Mouse (Mus musculus) megakaryocyte-erythroid progenitor cell, adult 5-6 weeks (primary cell): ENCODE data around the gene Anapc2. TPM values are rescaled to one million over a fixed set of nuclear protein-coding genes. Genes with fewer than 3 reads are reported as not detected.

Experiments used
- ATAC-seq: replicated peaks from 2 replicates; pipeline ENCODE4 v1.8.0; 2016; ENCODE audit warnings: mild to moderate bottlenecking, inconsistent platforms; ENCODE audit not compliant: severe bottlenecking, poor library complexity, low FRiP score, low TSS enrichment
- total RNA-seq, 2 experiments: library from RNA; stranded (forward) in 1 of 2; stranded (reverse) in 1 of 2; fragments of 200-1000, 215-1000 nt in 1 of 2; fragments of >200 nt in 1 of 2; fragmentation: Nextera tagmentation in 1 of 2; gene quantifications; 2 replicates each; pipeline ENCODE4 v1.2.3; 2014 to 2017

Anapc2 gene
- total RNA-seq, 2 experiments from 2014 or later, result 39.0 to 56.6 TPM

DNA sequence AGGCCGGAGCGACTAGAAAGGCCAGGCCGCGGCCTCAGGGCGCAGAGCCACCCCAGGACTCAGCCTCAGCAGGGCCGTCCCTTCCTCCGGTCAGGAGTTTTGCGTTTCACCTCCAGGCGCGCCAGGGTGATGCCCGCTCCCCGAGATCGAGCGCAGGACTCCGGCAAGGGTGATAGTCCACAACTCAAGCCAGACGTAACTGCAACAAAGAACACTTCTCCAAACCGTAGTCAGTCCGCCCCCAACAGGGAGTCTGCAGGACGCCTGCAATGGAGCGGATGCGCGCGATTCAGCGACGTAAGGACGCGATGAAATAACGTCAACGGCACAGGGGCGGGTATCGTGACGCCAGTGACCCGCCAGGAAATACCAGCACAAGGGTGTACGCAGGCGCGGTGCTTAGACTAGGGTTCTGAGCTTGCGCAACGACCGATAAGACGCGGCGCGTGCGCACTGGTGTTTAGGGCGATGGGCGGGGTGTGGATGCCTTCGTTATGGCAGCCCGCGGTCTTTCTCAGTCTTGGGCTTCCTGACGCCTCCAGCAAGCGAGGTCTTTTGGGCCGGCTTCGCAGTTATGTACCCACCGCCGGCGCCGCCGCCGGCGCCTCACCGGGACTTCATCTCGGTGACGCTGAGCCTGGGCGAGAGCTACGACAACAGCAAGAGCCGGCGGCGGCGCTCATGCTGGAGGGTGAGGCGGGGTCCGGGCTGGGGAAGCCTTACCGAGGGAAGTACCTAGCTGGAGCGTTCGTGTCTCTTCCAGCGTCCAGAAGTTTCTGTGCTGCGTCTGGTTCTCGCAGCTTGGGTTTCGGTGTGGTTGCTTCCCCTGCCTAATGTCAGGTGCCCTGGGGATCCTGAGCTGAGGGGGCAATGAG lies 60.2 kb downstream of the Anapc2 start, which contains the start of gene Man1b1:
Gene Man1b1 (plus strand): TSS at position 53 of the 875 bp plus-strand sequence.
- peak; percentile 97 for ATAC-seq

DNA sequence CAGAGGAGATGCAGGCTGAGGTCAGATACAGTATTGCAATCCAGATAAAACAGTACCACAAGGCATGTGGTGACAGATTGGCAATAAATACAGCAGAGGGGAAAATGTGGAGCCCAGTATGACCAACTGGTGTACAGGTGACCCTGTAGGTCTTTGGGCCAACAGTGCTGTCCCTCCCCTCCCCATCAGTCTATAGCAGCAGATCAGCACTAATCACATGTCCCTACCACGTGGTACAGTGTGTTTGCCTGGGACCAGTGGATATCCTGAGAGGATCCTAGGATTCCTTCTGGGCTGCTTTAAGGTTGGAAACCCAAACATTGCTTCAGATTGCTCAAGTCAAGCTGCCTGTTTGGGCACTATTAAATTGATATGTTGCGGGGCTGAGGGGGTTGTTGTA lies 61.3 kb downstream of the Anapc2 start:
- ATAC-seq, result 0 out of 2 replicates have a peak, but pooled peaks have one; percentile 6

Other genes with a start within 250 kb of the Anapc2 start
Only the 30 nearest of the 34 such genes appear.
- gene Entpd8, start 192.2 kb upstream of the Anapc2 start, total RNA-seq (2014; fragmentation: Nextera tagmentation), result not detected in 2 replicates
- not detected in 2 replicates for gene Entpd8, start 192.2 kb upstream of the Anapc2 start, total RNA-seq (2017)
- gene Noxa1, start 177.3 kb upstream of the Anapc2 start, total RNA-seq (2014; fragmentation: Nextera tagmentation), result not detected in 2 replicates
- 1.1 TPM in 1 of 2 replicates, not detected in the other for gene Noxa1, start 177.3 kb upstream of the Anapc2 start, total RNA-seq (2017)
- gene Nrarp, start 91.7 kb upstream of the Anapc2 start, total RNA-seq (2014; fragmentation: Nextera tagmentation), result 3.5 and 4.6 TPM in 2 replicates
- 1.3 and 2.4 TPM in 2 replicates for gene Nrarp, start 91.7 kb upstream of the Anapc2 start, total RNA-seq (2017)
- gene Tor4a, start 75.6 kb upstream of the Anapc2 start, total RNA-seq (2014; fragmentation: Nextera tagmentation), result 12.6 and 13.0 TPM in 2 replicates
- gene Tor4a, start 75.6 kb upstream of the Anapc2 start, total RNA-seq (2017), result 8.0 and 11.8 TPM in 2 replicates
- 50.8 and 67.6 TPM in 2 replicates for gene Nelfb, start 61.0 kb upstream of the Anapc2 start, total RNA-seq (2014; fragmentation: Nextera tagmentation)
- gene Nelfb, start 61.0 kb upstream of the Anapc2 start, total RNA-seq (2017), result 26.4 and 28.2 TPM in 2 replicates
- gene Stpg3, start 57.8 kb upstream of the Anapc2 start, total RNA-seq (2014; fragmentation: Nextera tagmentation), result not detected in 2 replicates
- 3.2 TPM in 1 of 2 replicates, not detected in the other for gene Stpg3, start 57.8 kb upstream of the Anapc2 start, total RNA-seq (2017)
- gene Fam166a, start 53.7 kb upstream of the Anapc2 start, total RNA-seq (2014; fragmentation: Nextera tagmentation), result not detected in 2 replicates
- not detected in 2 replicates for gene Fam166a, start 53.7 kb upstream of the Anapc2 start, total RNA-seq (2017)
- gene Tubb4b, start 47.8 kb upstream of the Anapc2 start, total RNA-seq (2014; fragmentation: Nextera tagmentation), result 712 and 769 TPM in 2 replicates
- 718 and 785 TPM in 2 replicates for gene Tubb4b, start 47.8 kb upstream of the Anapc2 start, total RNA-seq (2017)
- gene Slc34a3, start 38.1 kb upstream of the Anapc2 start, total RNA-seq (2014; fragmentation: Nextera tagmentation), result not detected in 2 replicates
- not detected in 2 replicates for gene Slc34a3, start 38.1 kb upstream of the Anapc2 start, total RNA-seq (2017)
- gene Rnf224, start 35.7 kb upstream of the Anapc2 start, total RNA-seq (2014; fragmentation: Nextera tagmentation), result not detected in 2 replicates
- not detected in 2 replicates for gene Rnf224, start 35.7 kb upstream of the Anapc2 start, total RNA-seq (2017)
- 1.6 and 10.2 TPM in 2 replicates for gene Rnf208, start 30.2 kb upstream of the Anapc2 start, total RNA-seq (2014; fragmentation: Nextera tagmentation)
- gene Rnf208, start 30.2 kb upstream of the Anapc2 start, total RNA-seq (2017), result 0.72 TPM in 1 of 2 replicates, not detected in the other
- gene Cysrt1, start 30.0 kb upstream of the Anapc2 start, total RNA-seq (2014; fragmentation: Nextera tagmentation), result not detected in 2 replicates
- gene Cysrt1, start 30.0 kb upstream of the Anapc2 start, total RNA-seq (2017), result not detected in 2 replicates
- 15.3 and 21.7 TPM in 2 replicates for gene AL732309.1, start 25.6 kb upstream of the Anapc2 start, total RNA-seq (2014; fragmentation: Nextera tagmentation)
- 3.3 and 4.9 TPM in 2 replicates for gene AL732309.1, start 25.6 kb upstream of the Anapc2 start, total RNA-seq (2017)
- 14.3 and 19.6 TPM in 2 replicates for gene Tmem203, start 17.0 kb upstream of the Anapc2 start, total RNA-seq (2014; fragmentation: Nextera tagmentation)
- gene Tmem203, start 17.0 kb upstream of the Anapc2 start, total RNA-seq (2017), result 4.3 and 9.1 TPM in 2 replicates
- gene Tprn, start 9.9 kb upstream of the Anapc2 start, total RNA-seq (2014; fragmentation: Nextera tagmentation), result 17.5 and 27.4 TPM in 2 replicates
- 9.8 and 15.0 TPM in 2 replicates for gene Tprn, start 9.9 kb upstream of the Anapc2 start, total RNA-seq (2017)
- gene Ssna1, start within 50 bp of the Anapc2 start, total RNA-seq (2014; fragmentation: Nextera tagmentation), result 183 and 205 TPM in 2 replicates
- 81.8 and 104 TPM in 2 replicates for gene Ssna1, start within 50 bp of the Anapc2 start, total RNA-seq (2017)
- not detected in 2 replicates for gene Tmem210, start 15.7 kb downstream of the Anapc2 start, total RNA-seq (2014; fragmentation: Nextera tagmentation)
- gene Tmem210, start 15.7 kb downstream of the Anapc2 start, total RNA-seq (2017), result not detected in 2 replicates
- gene Lrrc26, start 17.4 kb downstream of the Anapc2 start, total RNA-seq (2014; fragmentation: Nextera tagmentation), result not detected in 2 replicates
- gene Lrrc26, start 17.4 kb downstream of the Anapc2 start, total RNA-seq (2017), result not detected in 2 replicates
- not detected in 2 replicates for gene Grin1, start 46.7 kb downstream of the Anapc2 start, total RNA-seq (2014; fragmentation: Nextera tagmentation)
- not detected in 2 replicates for gene Grin1, start 46.7 kb downstream of the Anapc2 start, total RNA-seq (2017)
- gene Man1b1, start 59.9 kb downstream of the Anapc2 start, total RNA-seq (2014; fragmentation: Nextera tagmentation), result 37.1 and 38.9 TPM in 2 replicates
- 31.8 and 82.7 TPM in 2 replicates for gene Man1b1, start 59.9 kb downstream of the Anapc2 start, total RNA-seq (2017)
- 9.5 and 16.6 TPM in 2 replicates for gene Dpp7, start 83.9 kb downstream of the Anapc2 start, total RNA-seq (2014; fragmentation: Nextera tagmentation)
- gene Dpp7, start 83.9 kb downstream of the Anapc2 start, total RNA-seq (2017), result 22.0 and 59.0 TPM in 2 replicates
- gene Uap1l1, start 93.2 kb downstream of the Anapc2 start, total RNA-seq (2014; fragmentation: Nextera tagmentation), result 9.7 and 12.7 TPM in 2 replicates
- gene Uap1l1, start 93.2 kb downstream of the Anapc2 start, total RNA-seq (2017), result 2.0 and 2.5 TPM in 2 replicates
- gene Sapcd2, start 99.8 kb downstream of the Anapc2 start, total RNA-seq (2014; fragmentation: Nextera tagmentation), result 18.4 and 19.0 TPM in 2 replicates
- gene Sapcd2, start 99.8 kb downstream of the Anapc2 start, total RNA-seq (2017), result 4.9 and 7.1 TPM in 2 replicates
- gene Entpd2, start 123.4 kb downstream of the Anapc2 start, total RNA-seq (2014; fragmentation: Nextera tagmentation), result not detected in 2 replicates
- not detected in 2 replicates for gene Entpd2, start 123.4 kb downstream of the Anapc2 start, total RNA-seq (2017)
- gene Npdc1, start 126.9 kb downstream of the Anapc2 start, total RNA-seq (2014; fragmentation: Nextera tagmentation), result not detected in 2 replicates
- not detected in 2 replicates for gene Npdc1, start 126.9 kb downstream of the Anapc2 start, total RNA-seq (2017)
- 3.4 and 6.3 TPM in 2 replicates for gene Fut7, start 150.8 kb downstream of the Anapc2 start, total RNA-seq (2014; fragmentation: Nextera tagmentation)
- gene Fut7, start 150.8 kb downstream of the Anapc2 start, total RNA-seq (2017), result 4.5 and 4.9 TPM in 2 replicates
- 34.7 and 38.3 TPM in 2 replicates for gene Abca2, start 156.2 kb downstream of the Anapc2 start, total RNA-seq (2014; fragmentation: Nextera tagmentation)
- gene Abca2, start 156.2 kb downstream of the Anapc2 start, total RNA-seq (2017), result 10.8 and 13.1 TPM in 2 replicates
- gene Clic3, start 184.4 kb downstream of the Anapc2 start, total RNA-seq (2014; fragmentation: Nextera tagmentation), result not detected in 2 replicates
- gene Clic3, start 184.4 kb downstream of the Anapc2 start, total RNA-seq (2017), result not detected in 2 replicates
- gene Paxx, start 188.6 kb downstream of the Anapc2 start, total RNA-seq (2014; fragmentation: Nextera tagmentation), result 34.5 and 36.3 TPM in 2 replicates
- gene Paxx, start 188.6 kb downstream of the Anapc2 start, total RNA-seq (2017), result 17.9 and 25.9 TPM in 2 replicates
- not detected in 2 replicates for gene Ptgds, start 197.6 kb downstream of the Anapc2 start, total RNA-seq (2014; fragmentation: Nextera tagmentation)
- gene Ptgds, start 197.6 kb downstream of the Anapc2 start, total RNA-seq (2017), result not detected in 2 replicates